8 mouse cellular contexts compared by ENCODE assay signal in the genomic region with DNA sequence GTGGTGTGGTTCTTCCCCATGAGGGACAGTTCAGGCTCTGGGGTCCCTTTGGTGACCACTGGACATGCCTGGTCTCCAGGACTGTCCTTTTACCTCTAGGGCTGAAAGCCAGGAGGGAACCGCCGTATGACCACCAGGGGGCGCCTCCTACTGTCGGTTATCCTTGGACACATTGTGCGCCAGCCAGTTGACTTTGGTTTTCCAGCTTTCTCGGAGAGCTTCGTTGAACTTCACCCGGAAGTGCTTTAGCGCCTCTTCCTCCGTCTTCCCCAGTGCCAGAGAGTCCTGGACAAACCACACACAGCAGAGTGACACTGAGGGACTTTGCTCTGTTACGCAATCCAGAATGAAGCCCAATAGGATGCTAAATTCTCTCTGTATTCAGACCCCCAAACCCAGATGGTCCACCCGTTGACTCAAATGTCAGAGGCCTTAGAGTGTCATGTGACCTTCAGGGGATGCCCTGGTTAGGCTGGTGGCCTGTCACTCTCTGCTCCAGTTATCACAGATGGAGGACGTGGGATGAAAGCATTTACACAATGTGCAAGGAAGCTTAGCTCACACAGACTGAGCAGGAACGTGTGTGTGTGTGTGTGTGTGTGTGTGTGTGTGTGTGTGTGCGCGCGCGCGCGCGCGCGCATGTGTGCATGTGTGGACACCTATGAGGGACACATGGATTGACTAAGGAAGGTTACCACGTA. TPM values are rescaled to one million over a fixed set of nuclear protein-coding genes. Genes with fewer than 3 reads are reported as not detected.
DNase-seq lines count a peak whose midpoint lies in the region; ATAC-seq and TF ChIP-seq lines count a peak whose summit lies in the region.
"Had no signal": no experiment of that assay in that cellular context is flagged by ENCODE, and none has a peak within 500 bp of the region (broad histone marks: within the 10 kb centered on the region; RNA-seq: fewer than 3 reads in every experiment).

No protein-coding gene starts in this region.

- no peaks in the 10 kb centered on the region for H3K27me3 ChIP-seq in hindbrain, embryonic 11.5 days (ENCODE audit: control insufficient read depth, insufficient read depth, low read length)
- no peaks in the 10 kb centered on the region for H3K27me3 ChIP-seq in small intestine, adult 2 months (ENCODE audit: control insufficient read depth, insufficient read depth, low read length)
- H3K27me3 ChIP-seq: limb, embryonic 12.5 days had no signal

- no peak for TF ChIP-seq POLR2A in bone marrow, adult 2 months (IDR thresholded peaks at IDR 0.05; ENCODE audit: borderline replicate concordance, control insufficient read depth, low read depth, low read length)
- TF ChIP-seq POLR2A in embryonic fibroblast, embryonic 13.5 days (IDR thresholded peaks at IDR 0.05; ENCODE audit: low read depth, low read length): no peak
- no peak for TF ChIP-seq POLR2A in small intestine, adult 2 months (IDR thresholded peaks at IDR 0.05; ENCODE audit: low read depth, low read length)

- 0 out of 2 replicates have a peak, but pooled peaks cover 4% of the 10 kb centered on the region for H3K36me3 ChIP-seq in hindbrain, embryonic 11.5 days (ENCODE audit: control insufficient read depth, insufficient read depth, low read length)
- H3K36me3 ChIP-seq in small intestine, adult 2 months (ENCODE audit: control insufficient read depth, insufficient read depth, low read length): peaks cover 41% of the 10 kb centered on the region

- H3K4me3 ChIP-seq in bone marrow, adult 2 months (replicated peaks; ENCODE audit: control insufficient read depth, low read depth, low read length): no peak overlapping the region
- H3K4me3 ChIP-seq in embryonic fibroblast, embryonic 13.5 days (ENCODE audit: insufficient read depth, low read length): no peak overlapping the region
- H3K4me3 ChIP-seq in hindbrain, embryonic 11.5 days (ENCODE audit: low read depth, low read length): no peak overlapping the region
- no peak overlapping the region for H3K4me3 ChIP-seq in small intestine, adult 2 months (ENCODE audit: low read depth, low read length)
- H3K4me3 ChIP-seq: limb, embryonic 12.5 days had no signal

- peak; percentile 73 for DNase-seq in MN1 (ENCODE audit: low spot score)
- peak; percentile 84 for DNase-seq in hindbrain, embryonic 11.5 days (ENCODE audit: low spot score)
- peak; percentile 68 to 70 for DNase-seq in layer of hippocampus, postnatal 36 days

- H3K9me3 ChIP-seq in hindbrain, embryonic 11.5 days (ENCODE audit: control insufficient read depth, low read length): no peaks in the 10 kb centered on the region
- H3K9me3 ChIP-seq: limb, embryonic 12.5 days had no signal

- H3K9ac ChIP-seq in hindbrain, embryonic 11.5 days (ENCODE audit: low read depth, low read length): no peak overlapping the region
- H3K9ac ChIP-seq: limb, embryonic 12.5 days had no signal

- 57% methylated on average over 24 of the region's 24 CpGs for WGBS in bone marrow, adult 2 months
- 67% methylated on average over 24 of the region's 24 CpGs for WGBS in hindbrain, embryonic 11.5 days
- 55% methylated on average over 24 of the region's 24 CpGs for WGBS in small intestine, adult 2 months

- H3K27ac ChIP-seq in bone marrow, adult 2 months (ENCODE audit: control insufficient read depth, insufficient read depth, low read depth, low read length, poor library complexity): no peak overlapping the region
- no peak overlapping the region for H3K27ac ChIP-seq in embryonic fibroblast, embryonic 13.5 days (ENCODE audit: insufficient read depth, low read length)
- no peak overlapping the region for H3K27ac ChIP-seq in hindbrain, embryonic 11.5 days (ENCODE audit: low read depth, low read length)
- H3K27ac ChIP-seq in small intestine, adult 2 months (ENCODE audit: insufficient read depth, low read depth, low read length): no peak overlapping the region
- H3K27ac ChIP-seq: limb, embryonic 12.5 days had no signal

- peak; percentile 76 for TF ChIP-seq CTCF in bone marrow, adult 2 months (IDR thresholded peaks at IDR 0.05; ENCODE audit: control insufficient read depth, insufficient read depth, low read length)
- TF ChIP-seq CTCF in embryonic fibroblast, embryonic 13.5 days (IDR thresholded peaks at IDR 0.05; ENCODE audit: borderline replicate concordance, insufficient read depth, low read length): peak; percentile 29; the same call in 1 of the 2 replicates
- peak; percentile 89 for TF ChIP-seq CTCF in small intestine, adult 2 months (IDR thresholded peaks at IDR 0.05; ENCODE audit: extremely low read depth, insufficient read length, insufficient replicate concordance, low read depth, low read length)

- ATAC-seq in hindbrain, embryonic 11.5 days (ENCODE audit: low FRiP score): no peak
- ATAC-seq in megakaryocyte-erythroid progenitor cell, adult 5-6 weeks (replicated peaks; ENCODE audit: low FRiP score, low TSS enrichment, poor library complexity, severe bottlenecking): peak; percentile 42; the same call in 1 of the 2 replicates

- no peak overlapping the region for H3K4me2 ChIP-seq in hindbrain, embryonic 11.5 days (replicated peaks; ENCODE audit: low read depth, low read length)
- H3K4me2 ChIP-seq: limb, embryonic 12.5 days had no signal

- H3K4me1 ChIP-seq in bone marrow, adult 2 months (ENCODE audit: control insufficient read depth, insufficient read depth, low read length): peaks cover 4% of the 10 kb centered on the region
- H3K4me1 ChIP-seq in embryonic fibroblast, embryonic 13.5 days (ENCODE audit: control insufficient read depth, insufficient read depth, low read length): no peaks in the 10 kb centered on the region
- no peaks in the 10 kb centered on the region for H3K4me1 ChIP-seq in hindbrain, embryonic 11.5 days (replicated peaks; ENCODE audit: control insufficient read depth, insufficient read depth, low read length)
- no peaks in the 10 kb centered on the region for H3K4me1 ChIP-seq in small intestine, adult 2 months (ENCODE audit: control insufficient read depth, insufficient read depth, insufficient read length, low read length)
- H3K4me1 ChIP-seq: limb, embryonic 12.5 days had no signal

RNA-seq across cellular contexts. Expression of a gene that starts 51.7 kb away (rescaled TPM):
- polyA plus RNA-seq in bone marrow, adult 2 months (2011; ENCODE audit: insufficient read depth, insufficient read length, low replicate concordance, missing spikeins): 41.8 and 88.3 TPM in 2 replicates
- polyA plus RNA-seq in embryonic fibroblast, embryonic 13.5 days (2011; ENCODE audit: insufficient read length, low read depth, missing spikeins): 3.6 and 4.3 TPM in 2 replicates
- polyA plus RNA-seq in hindbrain, embryonic 11.5 days (2014; fragmentation: Nextera tagmentation; extraction: Ambion mirVana): 10.1 and 11.3 TPM in 2 replicates
- 10 to 100 TPM; 20.8 to 25.0 TPM for total RNA-seq in layer of hippocampus, postnatal 36 days (2021)
- 29.6 and 39.7 TPM in 2 replicates for total RNA-seq in megakaryocyte-erythroid progenitor cell, adult 5-6 weeks (2014; fragmentation: Nextera tagmentation)
- total RNA-seq in megakaryocyte-erythroid progenitor cell, adult 5-6 weeks (2017): 14.1 and 17.9 TPM in 2 replicates
- polyA plus RNA-seq in small intestine, adult 2 months (2012; rRNA removed): 7.0 and 11.7 TPM in 2 replicates

Comparison
In these comparisons a context has a peak if more than half of its experiments do, and no peak if none do; other contexts are left out.
1. CTCF ChIP-seq: peak in every context shown above with its lines; median percentile 89 in small intestine, adult 2 months; 76 in bone marrow, adult 2 months; 29 in embryonic fibroblast, embryonic 13.5 days.